Mouse (Mus musculus): ENCODE results near the gene 4931414P19Rik. TPM values are rescaled to one million over a fixed set of nuclear protein-coding genes. Genes with fewer than 3 reads are reported as not detected.

4931414P19Rik gene
- total RNA-seq, 2 experiments from 2014 or later: 8.3 to 9.3 TPM

DNA sequence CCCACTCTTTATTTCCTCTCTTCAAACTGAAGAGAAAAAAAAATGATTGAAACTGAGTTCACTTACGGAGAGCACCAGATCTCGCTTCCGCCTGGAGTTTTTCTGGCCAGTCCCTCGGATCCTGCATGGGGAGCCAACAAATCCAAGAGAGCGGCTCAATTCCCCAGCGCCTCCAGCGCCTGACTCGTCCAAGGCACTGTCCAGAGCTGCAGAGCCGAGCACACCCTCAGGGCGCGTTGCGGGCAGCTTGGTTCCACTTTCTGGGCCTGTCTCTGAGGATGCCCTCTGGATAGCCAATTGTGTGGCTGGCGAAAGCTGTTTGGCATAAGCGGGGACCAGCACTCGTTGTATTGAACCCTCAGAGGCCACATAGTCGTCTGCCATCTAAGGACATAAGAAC is 14.7 kb downstream of the 4931414P19Rik start:
- DNase-seq (ENCODE audit: low spot score in 2 of 2): no peak

- DNase-seq (ENCODE audit: low spot score in 2 of 2): peak; percentile 63 to 70
Observed at GRCm38 (mm10) chr14:54583681-54584338, 22.0 kb downstream of the 4931414P19Rik start.

- DNase-seq (ENCODE audit: low spot score in 2 of 2): no peak
Observed at GRCm38 (mm10) chr14:54582536-54582935, 23.3 kb downstream of the 4931414P19Rik start.

DNA sequence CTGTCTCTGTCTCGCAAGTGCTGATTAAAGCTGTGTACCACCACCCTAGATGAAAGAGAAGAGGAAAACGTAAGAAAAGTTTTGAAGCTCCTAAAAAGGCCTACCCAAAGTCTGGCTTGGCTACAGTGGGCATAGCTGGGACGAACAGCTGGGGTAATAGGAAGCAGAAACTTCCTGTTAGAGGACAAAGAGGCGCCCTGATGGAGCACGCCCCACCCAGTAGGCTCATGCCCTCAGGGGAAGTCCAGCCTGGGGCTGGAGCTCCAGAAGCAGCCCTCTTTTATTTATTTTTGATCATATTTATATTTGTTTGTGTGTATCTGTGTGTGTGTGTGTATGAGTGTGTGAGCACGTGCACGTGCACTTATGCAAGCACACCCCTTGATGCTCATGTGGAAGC is 26.2 kb downstream of the 4931414P19Rik start:
- no peak for DNase-seq (ENCODE audit: low spot score in 2 of 2)

DNA sequence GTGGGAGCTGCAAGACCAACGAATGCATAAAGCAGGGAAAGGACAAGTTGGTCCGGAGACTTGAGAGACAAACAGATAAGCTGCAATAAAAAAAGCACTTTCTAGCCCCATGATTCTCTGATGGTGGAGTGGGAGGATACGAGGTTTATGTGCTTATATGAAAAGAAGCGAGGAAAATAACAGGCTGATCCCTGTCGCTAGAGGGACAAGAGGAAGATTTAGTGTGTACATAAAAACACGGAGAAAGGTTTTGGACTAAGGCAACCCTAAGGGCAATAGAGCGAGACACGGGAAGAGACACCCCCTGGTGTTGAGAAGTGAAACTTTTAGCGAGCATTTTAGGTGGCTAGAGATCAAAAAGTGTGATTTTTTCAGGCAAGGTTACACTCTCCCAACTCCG is 27.7 kb downstream of the 4931414P19Rik start:
- no peak for DNase-seq (ENCODE audit: low spot score in 2 of 2)

GRCm38 (mm10) chr14:54577089-54577982 is 28.5 kb downstream of the 4931414P19Rik start, which contains the start of gene Ajuba:
Gene Ajuba (minus strand): TSS chr14:54577558.
- peak; percentile 61 to 64 for DNase-seq (ENCODE audit: low spot score in 2 of 2)

DNA sequence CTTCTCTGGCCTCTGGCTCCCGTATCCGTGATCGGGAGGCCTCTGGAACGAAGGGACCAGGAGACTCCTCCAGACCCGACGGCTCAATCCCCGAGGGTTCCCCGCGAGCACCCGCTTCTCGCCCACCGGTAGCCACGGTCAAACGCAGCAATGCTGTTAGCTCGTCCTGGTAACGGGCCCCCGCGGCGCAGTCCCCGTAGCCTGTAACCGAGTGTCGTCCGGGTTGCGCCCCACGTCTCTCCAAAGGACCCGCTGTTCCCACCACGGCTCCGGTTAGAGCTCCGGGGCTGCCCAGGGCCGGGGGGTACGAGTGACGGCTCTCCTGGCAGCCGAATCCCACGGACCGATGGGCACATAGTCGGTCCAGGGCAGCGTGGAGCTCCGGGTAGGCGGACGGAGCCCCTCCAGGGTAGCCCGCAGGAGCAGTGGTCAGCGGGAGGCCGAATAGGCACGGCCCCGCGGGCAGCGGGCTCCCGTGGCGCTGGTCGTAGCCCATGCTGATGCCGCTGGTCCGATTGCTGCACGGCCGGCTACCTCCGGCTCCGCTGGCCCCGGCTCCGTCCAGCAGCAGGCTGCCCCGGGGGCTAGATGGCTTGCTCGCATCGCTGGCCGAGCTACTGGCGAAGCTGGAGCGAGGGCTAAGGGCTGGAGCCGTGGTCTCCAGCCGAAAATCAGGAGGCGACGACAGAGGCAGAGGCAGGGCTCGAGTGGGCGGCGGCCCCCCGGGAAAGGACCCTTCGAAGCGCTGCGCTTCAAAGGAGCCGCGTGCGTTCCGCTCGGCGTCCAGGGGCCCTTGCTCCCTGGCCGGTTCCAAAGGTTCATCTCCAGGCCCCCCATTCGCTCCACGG is 29.3 kb downstream of the 4931414P19Rik start:
- DNase-seq (ENCODE audit: low spot score in 2 of 2): no peak

DNA sequence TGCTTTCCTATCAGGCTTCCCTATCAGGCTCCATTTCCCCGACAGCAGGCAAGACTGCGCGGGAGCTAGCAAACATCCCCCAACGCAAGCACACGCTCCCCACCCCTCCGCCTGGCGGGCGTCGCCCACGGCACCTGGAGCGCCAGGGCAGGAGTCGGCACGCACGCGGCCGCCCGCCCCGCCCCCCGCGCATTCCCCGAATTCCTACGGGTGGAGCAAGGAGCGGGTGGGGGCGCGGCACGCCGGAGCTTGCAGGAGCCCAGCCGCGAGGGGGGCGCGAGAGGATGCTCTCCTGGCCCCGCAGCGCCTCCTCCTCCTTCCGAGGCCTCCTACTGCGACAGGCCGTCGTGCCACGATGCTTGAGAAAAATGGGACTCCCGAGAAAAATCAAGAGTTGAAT is 30.2 kb downstream of the 4931414P19Rik start:
- DNase-seq (ENCODE audit: low spot score in 2 of 2): peak in 1 of 2 experiments; percentile 16

- no peak for DNase-seq (ENCODE audit: low spot score in 2 of 2)
Observed at GRCm38 (mm10) chr14:54575031-54575430, 30.8 kb downstream of the 4931414P19Rik start.

- DNase-seq (ENCODE audit: low spot score in 2 of 2): no peak
Observed at GRCm38 (mm10) chr14:54574253-54574652, 31.5 kb downstream of the 4931414P19Rik start.

DNA sequence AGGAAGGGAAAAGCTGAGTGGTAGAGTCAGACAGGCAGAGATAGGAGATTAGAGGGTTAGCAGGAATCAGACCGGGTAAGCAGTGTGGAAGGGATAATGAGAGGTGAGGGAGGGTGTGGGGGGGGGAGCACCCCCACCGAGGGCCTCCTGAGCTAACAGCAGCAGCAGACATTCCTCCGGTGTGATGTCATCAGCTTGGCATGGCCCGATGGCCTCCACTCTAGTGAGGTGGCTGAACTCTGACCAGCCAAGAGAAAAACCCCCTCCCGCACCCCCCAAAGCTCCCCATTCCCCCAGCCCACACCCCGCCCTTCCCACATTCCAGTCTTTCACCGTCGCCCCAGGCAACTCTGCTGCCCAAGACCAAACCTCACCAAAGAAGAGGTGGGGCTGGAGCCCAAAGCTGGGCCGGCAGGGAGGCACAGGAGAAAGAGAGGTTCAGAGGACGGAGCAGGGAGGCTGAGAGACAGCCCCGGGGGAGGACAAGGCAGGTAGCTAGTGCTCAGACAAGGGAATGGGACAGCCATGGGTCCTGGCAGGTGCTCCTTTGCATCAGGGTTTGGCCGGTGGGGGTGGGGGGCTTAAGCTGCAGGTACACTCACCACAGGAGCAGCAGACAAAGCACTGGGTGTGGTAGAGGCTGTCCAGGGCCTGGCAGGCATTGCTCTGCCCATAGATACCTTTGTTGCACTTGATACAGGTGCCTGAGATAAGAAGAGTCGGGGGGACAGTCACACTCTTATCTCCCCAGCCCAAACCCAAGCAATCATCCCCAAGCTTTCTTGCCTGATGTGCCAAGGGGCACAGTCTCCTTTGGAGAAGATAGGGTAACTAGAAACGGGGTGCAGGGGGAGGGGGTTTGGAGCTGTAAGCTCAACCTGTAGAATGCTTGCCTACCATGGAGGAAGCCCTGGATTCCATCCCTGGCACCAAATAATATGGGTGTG is 32.7 kb downstream of the 4931414P19Rik start:
- DNase-seq (ENCODE audit: low spot score in 2 of 2): no peak

GRCm38 (mm10) chr14:54572122-54572521 is 33.7 kb downstream of the 4931414P19Rik start:
- no peak for DNase-seq (ENCODE audit: low spot score in 2 of 2)

DNA sequence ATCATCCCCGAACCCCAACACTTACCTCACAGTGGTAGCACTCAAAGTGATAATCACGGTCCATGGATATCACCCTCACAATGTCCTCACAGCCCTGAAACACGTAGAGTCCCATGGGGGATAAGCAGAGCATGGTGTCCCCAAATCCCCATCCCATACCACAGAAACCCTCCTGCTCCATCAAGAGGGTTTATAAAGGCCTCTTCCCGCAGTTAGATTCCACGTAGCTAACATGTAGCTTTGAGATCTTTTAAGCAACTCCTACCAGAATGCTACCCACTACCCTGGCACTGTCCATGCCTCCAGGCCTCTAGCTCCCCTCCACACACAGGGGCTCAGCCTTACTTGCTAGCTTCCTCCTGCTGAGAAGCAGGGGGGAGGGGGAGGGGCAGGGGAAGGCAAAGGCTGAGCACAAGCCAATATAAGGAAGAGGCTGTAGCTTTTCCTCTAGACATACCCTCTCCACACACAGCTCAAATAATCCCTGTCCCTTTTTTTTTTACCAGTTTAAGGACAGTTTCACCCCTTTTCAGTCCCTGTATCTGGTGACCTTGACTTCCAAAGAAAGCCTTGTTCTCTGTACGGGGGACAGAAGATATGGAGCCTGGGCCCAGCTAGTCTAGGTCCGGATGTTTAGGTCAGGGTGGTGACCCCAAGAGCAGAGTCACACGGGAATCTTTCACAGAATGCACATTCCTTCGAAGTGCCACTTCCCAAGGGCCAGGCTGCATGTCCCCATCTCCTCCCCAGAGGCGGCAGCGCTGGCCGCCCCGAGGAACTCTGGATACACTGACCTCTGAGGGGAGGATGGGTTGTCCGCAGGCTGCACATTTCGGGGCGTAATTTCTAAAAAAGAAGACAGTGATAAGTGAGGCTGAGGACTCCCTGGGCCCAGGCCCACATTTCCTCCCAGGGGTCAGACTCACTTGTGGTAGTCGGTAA is 36.1 kb downstream of the 4931414P19Rik start:
- DNase-seq (ENCODE audit: low spot score in 2 of 2): no peak

GRCm38 (mm10) chr14:54568694-54569414 is 36.9 kb downstream of the 4931414P19Rik start:
- peak; percentile 74 to 80 for DNase-seq (ENCODE audit: low spot score in 2 of 2)

GRCm38 (mm10) chr14:54560527-54561242 is 45.1 kb downstream of the 4931414P19Rik start:
- DNase-seq (ENCODE audit: low spot score in 2 of 2): no peak

DNA sequence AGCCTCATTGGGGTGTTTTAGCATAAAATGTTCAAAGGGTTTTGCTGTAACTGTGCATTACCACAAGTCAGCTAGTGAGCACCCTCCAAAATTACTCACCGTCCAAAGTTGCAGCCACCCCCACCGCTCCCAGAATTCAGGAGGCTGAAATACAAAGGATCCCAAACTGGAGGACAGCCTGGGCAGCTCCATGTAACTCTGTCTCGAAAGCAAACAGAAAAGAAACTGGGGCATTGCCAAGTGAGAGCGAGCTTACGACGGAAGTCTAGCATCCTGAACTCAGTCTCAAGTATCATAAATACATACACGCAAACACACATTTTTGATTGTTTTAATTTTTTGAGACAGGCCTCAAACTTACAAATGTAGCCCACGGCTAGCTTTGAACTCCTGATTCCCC is 48.5 kb downstream of the 4931414P19Rik start:
- DNase-seq (ENCODE audit: low spot score in 2 of 2): no peak

- DNase-seq (ENCODE audit: low spot score in 2 of 2): peak; percentile 56 to 68
Observed at GRCm38 (mm10) chr14:54553975-54554769, 51.6 kb downstream of the 4931414P19Rik start, which contains the start of gene Haus4. Gene Haus4 (minus strand): TSS chr14:54554616.
